Mouse (Mus musculus) spleen, adult 2 months (tissue): ENCODE results near the gene Gm20388.

Experiments used
- CTCF ChIP-seq: fragments of 200-500 bp; IDR thresholded peaks from 2 replicates; pipeline ENCODE4 v1.5.1; 2011; ENCODE audit warnings: mild to moderate bottlenecking, inconsistent platforms; ENCODE audit not compliant: insufficient read depth, insufficient read length, insufficient replicate concordance; ENCODE audit errors: extremely low read depth
- POLR2A ChIP-seq: fragments of 200-500 bp; IDR thresholded peaks from 2 replicates; pipeline ENCODE4 v1.6.1; 2011; ENCODE audit warnings: low read depth, low read length, inconsistent platforms

- TF ChIP-seq CTCF: no peak
- TF ChIP-seq POLR2A: no peak
Observed at GRCm38 (mm10) chr8:122314899-122315496, 2404.4 kb downstream of the Gm20388 start.
